Mouse (Mus musculus) liver, embryonic 18 days (tissue): ENCODE measurements around the gene Tbcc. TPM values are rescaled to one million over a fixed set of nuclear protein-coding genes. Genes with fewer than 3 reads are reported as not detected.

ENCODE experiments used
- polyA plus RNA-seq: library from polyadenylated mRNA; depleted of rRNA; stranded (reverse); fragments of >200 nt; gene quantifications from 2 replicates; pipeline ENCODE4 v1.2.3, GENCODE M21; 2012; rRNA removed

The Tbcc gene
- 9.9 and 10.6 TPM in 2 replicates for polyA plus RNA-seq

GRCm38 (mm10) chr17:46890116-46890815 lies at the start of gene Tbcc:
Gene Tbcc (plus strand): TSS chr17:46890684.

GRCm38 (mm10) chr17:46857903-46858748 lies 32.4 kb upstream of the Tbcc start, which contains the start of gene Bicral:
Gene Bicral (minus strand): TSS chr17:46858482.

GRCm38 (mm10) chr17:46910186-46910585 lies 19.7 kb downstream of the Tbcc start, which contains the start of gene Prph2:
Gene Prph2 (plus strand): TSS chr17:46910459.

Other genes with a start within 250 kb of the Tbcc start
- gene Klc4, start 244.7 kb upstream of the Tbcc start, polyA plus RNA-seq = 12.9 and 13.6 TPM in 2 replicates
- gene Mrpl2, start 244.5 kb upstream of the Tbcc start, polyA plus RNA-seq = 33.0 and 36.6 TPM in 2 replicates
- gene Cul7, start 240.3 kb upstream of the Tbcc start, polyA plus RNA-seq = 11.3 and 14.8 TPM in 2 replicates
- gene Rrp36, start 216.3 kb upstream of the Tbcc start, polyA plus RNA-seq = 19.6 and 20.9 TPM in 2 replicates
- 34.5 and 36.5 TPM in 2 replicates for gene Mea1, start 211.9 kb upstream of the Tbcc start, polyA plus RNA-seq
- gene Klhdc3, start 209.8 kb upstream of the Tbcc start, polyA plus RNA-seq = 33.1 and 33.8 TPM in 2 replicates
- 18.2 and 20.0 TPM in 2 replicates for gene Ppp2r5d, start 185.6 kb upstream of the Tbcc start, polyA plus RNA-seq
- gene Pex6, start 179.2 kb upstream of the Tbcc start, polyA plus RNA-seq = 16.1 and 19.7 TPM in 2 replicates
- 352 and 359 TPM in 2 replicates for gene Gnmt, start 161.5 kb upstream of the Tbcc start, polyA plus RNA-seq
- 19.2 and 20.6 TPM in 2 replicates for gene Cnpy3, start 138.5 kb upstream of the Tbcc start, polyA plus RNA-seq
- gene Ptcra, start 127.0 kb upstream of the Tbcc start, polyA plus RNA-seq = 0.02 and 0.07 TPM in 2 replicates
- 113 and 120 TPM in 2 replicates for gene 2310039H08Rik, start 118.0 kb upstream of the Tbcc start, polyA plus RNA-seq
- 38.3 and 40.8 TPM in 2 replicates for gene Rpl7l1, start 108.0 kb upstream of the Tbcc start, polyA plus RNA-seq
- gene Bicral, start 32.2 kb upstream of the Tbcc start, polyA plus RNA-seq = 2.2 and 2.3 TPM in 2 replicates
- gene Prph2, start 19.8 kb downstream of the Tbcc start, polyA plus RNA-seq = not detected in 2 replicates
- gene Ubr2, start 119.9 kb downstream of the Tbcc start, polyA plus RNA-seq = 11.8 and 14.9 TPM in 2 replicates